Comparison of ENCODE assay signal across 23 mouse cellular contexts in genomic region chr16:48368096-48368495, GRCm38 (mm10). TPM values are rescaled to one million over a fixed set of nuclear protein-coding genes. Genes with fewer than 3 reads are reported as not detected.
A peak's percentile ranks its signal among the peaks of the same experiment; 100 is the strongest.
DNase-seq lines count a peak whose midpoint lies in the region; ATAC-seq lines count a peak whose summit lies in the region.
"Had no signal": no experiment of that assay in that cellular context is flagged by ENCODE, and none has a peak within 500 bp of the region (broad histone marks: within the 10 kb centered on the region; RNA-seq: fewer than 3 reads in every experiment).

No protein-coding gene starts in this region.

- no peaks in the 10 kb centered on the region for H3K4me1 ChIP-seq in liver, embryonic 11.5 days (replicated peaks; ENCODE audit: control insufficient read depth, insufficient read depth, low read length)
- H3K4me1 ChIP-seq: heart, embryonic 10.5 days had no signal

- H3K9ac ChIP-seq in liver, embryonic 11.5 days (ENCODE audit: low read depth, low read length), result no peak overlapping the region
- H3K9ac ChIP-seq: forebrain, postnatal 0 days had no signal

- no peak overlapping the region for H3K27ac ChIP-seq in liver, embryonic 11.5 days (ENCODE audit: low read depth, low read length)
- H3K27ac ChIP-seq: heart, embryonic 10.5 days; stomach, postnatal 0 days had no signal

- no peak overlapping the region for H3K4me3 ChIP-seq in liver, embryonic 11.5 days (ENCODE audit: low read depth, low read length)
- H3K4me3 ChIP-seq: heart, embryonic 10.5 days had no signal

- H3K27me3 ChIP-seq in liver, embryonic 11.5 days (replicated peaks; ENCODE audit: control insufficient read depth, insufficient read depth, low read length), result no peaks in the 10 kb centered on the region
- H3K27me3 ChIP-seq: Patski had no signal

- 89% methylated on average over 2 of the region's 2 CpGs for WGBS in liver, embryonic 11.5 days

- no peaks in the 10 kb centered on the region; the same call in 1 of the 2 replicates for H3K9me3 ChIP-seq in liver, embryonic 11.5 days (ENCODE audit: control insufficient read depth, low read length)
- H3K9me3 ChIP-seq: heart, embryonic 10.5 days had no signal

- H3K36me3 ChIP-seq in liver, embryonic 11.5 days (ENCODE audit: control insufficient read depth, insufficient read depth, low read length), result no peaks in the 10 kb centered on the region
- H3K36me3 ChIP-seq: heart, embryonic 10.5 days had no signal

- peak; percentile 67 for DNase-seq in left cerebral cortex, postnatal 4 days
- no peak for DNase-seq in left cerebral cortex, adult 8-10 months (ENCODE audit: low spot score in 2 of 2)
- DNase-seq in adrenal gland, postnatal 10 days, result peak; percentile 34
- DNase-seq in cerebellum, adult 18-20 months, result peak; percentile 52 to 63
- DNase-seq in liver, embryonic 11.5 days (ENCODE audit: low spot score), result no peak
- no peak for DNase-seq in ovary, postnatal 10 days (ENCODE audit: low spot score)
- DNase-seq in kidney, adult 8-10 months, result no peak
- DNase-seq: forebrain, postnatal 0 days; gastrocnemius, postnatal 14 days; thymus, postnatal 14 days had no signal

- peak; percentile 80 for ATAC-seq in common myeloid progenitor, adult 5-6 weeks (replicated peaks; ENCODE audit: low read depth, poor library complexity, severe bottlenecking)
- no peak for ATAC-seq in liver, embryonic 11.5 days (replicated peaks; ENCODE audit: low FRiP score)
- ATAC-seq: forebrain, postnatal 0 days; Patski had no signal

- no peak overlapping the region for H3K4me2 ChIP-seq in liver, embryonic 11.5 days

- intact Hi-C loops in left cerebral cortex, postnatal 4 days (cut with DNase I), result no loop called here

RNA-seq across cellular contexts. Expression of gene Gm5485, which starts 44.1 kb away (rescaled TPM):
- not detected for total RNA-seq in left cerebral cortex, postnatal 4 days (2021)
- not detected for total RNA-seq in left cerebral cortex, adult 8-10 months (2022)
- not detected for total RNA-seq in adrenal gland, postnatal 10 days (2021)
- total RNA-seq in common myeloid progenitor, adult 5-6 weeks (2017), result not detected in 2 replicates
- not detected in 2 replicates for polyA plus RNA-seq in liver, embryonic 11.5 days (2014; fragmentation: Nextera tagmentation; extraction: Ambion mirVana)
- total RNA-seq: forebrain, postnatal 0 days; gastrocnemius, postnatal 14 days; heart, postnatal 25 days; layer of hippocampus, adult 8-10 months; left cerebral cortex, postnatal 25 days; liver, adult 2 months had no signal
- polyA plus RNA-seq: embryonic facial prominence, embryonic 11.5 days; forebrain, postnatal 0 days; heart, embryonic 10.5 days; kidney, embryonic 14.5 days; liver, adult 2 months; lung, embryonic 16.5 days; neural tube, embryonic 14.5 days; Patski; spleen, adult 2 months had no signal

Comparison
In these comparisons a context has a peak if more than half of its experiments do, and no peak if none do; other contexts are left out.
1. DNase-seq: peak in left cerebral cortex, postnatal 4 days (single experiment), adrenal gland, postnatal 10 days (single experiment) and cerebellum, adult 18-20 months (2 of 2); none in left cerebral cortex, adult 8-10 months (0 of 2), liver, embryonic 11.5 days (single experiment), ovary, postnatal 10 days (single experiment) and kidney, adult 8-10 months (0 of 2).